Mouse (Mus musculus) mouse embryonic stem cell (cell line): ENCODE results near the gene Prr5l.

Experiments
- in situ Hi-C, 2 experiments: fragments of 300-500 bp; cut with MboI; formaldehyde crosslinking; loops; 1 replicate in 1 of 2; 3 replicates in 1 of 2; pipeline ENCODE4 v1.14.3; 2019 to 2020; ENCODE audit warnings: low sequenced_read_pairs in 2 of 2, low pct_unique_long_range_greater_than_20kb in 1 of 2, mixed read lengths in 1 of 2; ENCODE audit not compliant: unreplicated experiment in 1 of 2

Gene Prr5l

DNA sequence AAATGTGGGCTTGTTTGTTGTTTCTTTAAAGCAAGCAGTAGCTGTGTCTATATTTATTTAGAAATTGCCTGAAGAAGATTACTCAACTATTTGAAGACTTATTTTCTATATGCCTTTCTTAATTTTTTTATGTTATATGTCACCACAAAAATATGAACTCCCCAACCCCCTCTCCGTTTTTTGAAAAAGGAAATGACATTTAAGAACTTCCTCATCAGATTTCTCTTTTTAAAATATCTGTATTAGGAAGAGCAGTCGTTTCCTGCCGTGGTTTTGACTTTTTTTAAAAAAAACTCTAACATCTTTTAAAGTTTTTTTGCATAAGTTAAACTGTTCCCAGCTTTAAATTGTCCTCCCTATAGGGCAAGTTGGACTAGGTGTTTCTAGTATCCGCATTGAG is 183.5 kb downstream of the Prr5l start:
- in situ Hi-C loops, result loop anchor here in 1 of 2 experiments (5.0 kb wide), 1 partner anchor 128 kb away; no protein-coding TSS in a partner anchor

DNA sequence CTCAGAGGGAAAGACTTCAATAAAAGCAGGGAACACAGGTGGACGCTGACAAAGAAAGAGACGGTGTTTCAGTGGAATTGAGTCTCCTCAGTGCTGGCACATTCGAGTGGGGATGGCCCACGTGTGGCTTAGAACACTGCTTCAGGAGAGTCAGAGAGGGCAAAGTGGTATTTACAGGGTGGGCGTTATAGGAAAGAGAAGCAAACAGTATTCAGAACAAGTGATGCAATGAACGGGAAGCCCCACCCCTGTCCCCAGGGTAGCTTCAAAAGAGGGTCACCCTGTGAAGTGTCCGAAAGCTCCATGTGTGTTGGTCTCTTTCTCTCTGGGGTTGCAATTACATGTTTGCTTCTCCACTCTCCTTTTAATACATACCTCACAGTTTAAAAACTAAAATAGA is 187.2 kb downstream of the Prr5l start:
- in situ Hi-C loops, result loop anchor here in 1 of 2 experiments (5.0 kb wide), 1 partner anchor 132 kb away; no protein-coding TSS in a partner anchor

DNA sequence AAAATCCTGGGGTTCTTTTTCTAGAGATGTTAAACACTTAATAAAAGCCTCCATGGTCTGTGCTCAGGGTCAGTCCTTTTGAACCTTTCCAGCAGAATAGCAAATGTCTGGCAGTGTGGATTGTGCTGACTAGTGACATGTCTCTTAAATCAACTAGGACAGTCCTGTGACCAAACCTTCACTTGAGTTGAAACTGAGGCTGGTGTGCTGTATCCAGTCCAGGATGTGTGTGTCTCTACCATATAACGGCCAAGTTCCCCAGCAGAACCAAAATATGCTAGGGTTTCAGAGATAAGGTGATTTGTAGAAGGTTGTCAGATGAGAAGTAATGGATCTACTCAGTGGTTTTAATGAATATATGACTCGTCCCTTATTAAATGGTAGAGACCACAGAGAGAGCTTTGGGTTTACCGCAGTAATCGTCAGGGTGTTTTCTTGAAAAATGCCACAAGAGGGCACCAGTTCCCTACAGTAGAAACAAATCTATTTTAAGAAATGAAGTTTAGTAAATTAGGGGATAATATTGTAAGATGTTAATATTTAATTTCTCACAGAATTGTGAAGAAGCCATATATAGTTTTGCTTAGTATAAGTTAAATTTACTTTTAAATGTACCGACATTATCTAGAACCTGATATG is 189.1 kb downstream of the Prr5l start:
- in situ Hi-C loops, result no loop called here

DNA sequence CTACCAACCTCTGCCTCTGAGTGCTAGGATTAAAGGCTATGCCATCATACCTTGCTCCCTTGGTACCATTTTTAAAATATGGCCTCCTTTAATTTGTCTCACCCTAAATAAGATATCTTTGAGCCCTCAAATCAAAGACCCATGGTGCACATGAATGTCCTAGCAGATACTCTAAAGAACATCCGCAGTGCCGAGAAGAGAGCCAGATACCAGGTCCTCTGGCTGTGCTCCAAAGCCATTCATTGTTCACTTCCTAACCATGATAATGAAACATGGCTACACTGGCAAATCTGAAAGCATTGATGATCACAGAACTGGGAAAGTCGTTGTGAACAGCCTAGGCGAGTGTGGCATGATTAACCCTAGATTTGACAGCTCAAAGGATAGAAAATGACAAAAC is 189.8 kb downstream of the Prr5l start:
- in situ Hi-C loops, result no loop called here

DNA sequence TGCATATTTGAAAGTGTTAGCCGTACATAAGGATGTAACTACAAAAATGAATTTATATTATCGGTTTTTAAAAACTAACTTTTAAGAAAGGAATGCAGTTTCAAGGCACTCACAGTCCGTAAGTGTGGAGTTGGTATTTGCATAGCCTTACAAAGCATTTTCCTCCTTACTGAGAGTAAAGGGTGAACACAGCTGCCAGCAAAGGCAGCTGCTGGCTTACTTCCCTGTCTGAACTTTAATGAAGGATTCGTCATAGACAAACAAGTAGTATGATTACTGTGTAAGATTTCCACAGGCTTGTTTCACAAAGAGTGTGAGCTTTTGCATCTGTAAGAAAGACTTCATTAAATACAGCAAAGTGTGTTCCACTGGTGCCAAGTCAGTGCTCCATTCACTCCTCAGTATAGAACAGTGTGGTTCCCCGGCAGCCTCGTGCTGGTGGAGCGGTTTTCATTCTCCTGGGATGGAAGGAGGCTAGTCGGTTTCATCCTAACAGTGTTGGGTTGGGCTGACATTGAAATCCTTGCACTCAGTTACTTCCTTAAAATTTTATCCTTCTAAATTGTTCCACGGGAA is 192.5 kb downstream of the Prr5l start:
- in situ Hi-C loops, result no loop called here

DNA sequence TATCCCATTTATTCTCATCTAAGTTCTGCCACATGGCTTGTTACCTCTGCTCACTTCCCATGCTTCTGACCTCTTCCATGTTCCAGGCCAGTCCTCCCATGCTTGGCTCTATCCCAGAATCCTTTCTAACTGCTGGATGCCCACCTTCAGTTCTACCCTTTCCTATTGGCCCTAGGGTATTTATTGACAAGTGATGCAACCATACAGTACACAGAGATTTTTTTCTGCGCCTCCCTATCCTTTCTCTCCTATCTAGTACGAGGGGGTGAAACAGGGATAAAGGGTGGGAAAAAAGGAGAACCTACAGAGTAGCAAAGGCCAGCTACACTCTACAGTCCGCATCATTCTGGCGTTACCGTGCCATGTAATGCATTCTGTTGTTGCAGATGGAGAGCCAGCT is 194.8 kb downstream of the Prr5l start:
- in situ Hi-C loops, result no loop called here

DNA sequence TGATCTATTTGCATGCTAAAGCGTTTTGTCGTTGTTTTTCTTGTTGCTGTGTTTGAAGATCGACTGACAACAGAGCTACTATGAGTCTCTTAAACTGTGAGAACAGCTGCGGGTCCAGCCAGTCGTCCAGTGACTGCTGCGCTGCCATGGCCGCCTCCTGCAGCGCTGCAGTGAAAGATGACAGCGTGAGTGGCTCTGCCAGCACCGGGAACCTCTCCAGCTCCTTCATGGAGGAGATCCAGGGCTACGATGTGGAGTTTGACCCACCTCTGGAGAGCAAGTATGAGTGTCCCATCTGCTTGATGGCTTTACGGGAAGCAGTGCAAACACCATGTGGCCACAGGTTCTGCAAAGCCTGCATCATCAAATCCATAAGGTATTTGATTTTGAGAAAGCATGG is 198.4 kb downstream of the Prr5l start:
- in situ Hi-C loops, result no loop called here

DNA sequence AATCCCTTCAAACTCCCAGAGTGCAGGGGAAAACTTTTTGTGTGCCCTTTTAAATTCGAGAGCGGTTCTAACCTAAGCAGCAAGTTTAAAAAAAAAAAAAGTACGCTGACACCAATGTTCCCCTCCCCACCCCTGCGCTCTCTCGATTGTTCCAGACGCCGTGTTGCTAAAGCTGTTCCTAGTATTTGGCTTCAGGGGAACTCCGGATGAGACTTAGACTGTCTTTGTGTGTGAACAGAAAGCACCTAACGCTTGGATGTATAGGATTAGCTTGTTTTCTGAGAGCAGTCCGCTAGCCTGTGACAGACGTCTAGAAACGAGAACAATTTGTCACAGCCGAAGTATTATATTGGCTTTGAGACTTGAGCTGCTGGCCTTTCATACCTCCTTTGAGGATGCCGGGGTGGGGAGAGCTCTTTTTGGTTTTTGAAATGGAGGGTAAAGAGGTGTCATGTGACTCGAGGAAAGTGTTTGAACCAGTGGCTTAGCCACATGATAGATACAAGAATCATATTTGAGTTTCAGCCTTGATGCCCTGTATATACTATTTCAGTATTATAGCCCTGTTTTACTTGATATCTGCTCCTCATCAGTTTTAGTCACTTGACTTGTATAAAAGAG is 203.6 kb downstream of the Prr5l start:
- in situ Hi-C loops, result no loop called here

DNA sequence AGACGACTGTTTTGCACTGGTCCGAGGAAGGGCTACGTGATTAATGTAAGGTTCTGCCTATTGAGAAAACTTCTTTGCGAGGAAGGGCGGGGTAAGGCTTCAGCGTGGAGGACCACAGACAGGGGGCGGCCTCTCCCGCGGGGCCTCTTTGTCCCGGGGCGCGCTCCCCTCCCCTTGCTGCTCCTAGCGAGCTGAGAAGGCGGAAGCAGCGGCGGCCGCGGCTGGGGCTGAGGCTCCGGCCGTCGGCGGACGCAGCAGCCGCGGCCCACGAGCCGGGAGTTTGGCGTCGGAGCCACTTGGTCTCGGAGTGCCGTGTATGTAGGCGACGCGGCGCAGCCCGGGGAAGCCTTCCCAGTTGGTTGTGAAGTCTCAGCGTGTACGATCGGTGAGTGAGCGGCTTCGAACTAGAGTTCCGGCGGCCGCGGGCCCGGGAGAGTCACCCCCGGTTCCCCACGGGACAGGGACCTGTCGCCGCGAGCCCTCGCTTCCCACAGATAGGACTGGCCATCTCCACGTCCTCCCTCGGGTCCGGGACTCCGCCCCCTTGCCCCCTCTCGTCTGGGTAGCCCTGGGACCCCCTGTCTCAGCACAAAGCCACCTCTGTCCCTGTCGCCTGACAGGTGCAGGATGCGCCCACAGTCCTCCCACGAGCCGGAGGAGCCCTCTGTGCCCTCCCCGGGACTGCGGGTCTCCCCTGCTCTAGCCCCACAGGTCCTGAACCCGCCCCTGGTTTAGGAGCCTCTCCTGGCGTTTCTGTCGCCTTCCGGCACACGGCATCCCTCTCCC is 204.4 kb downstream of the Prr5l start, which contains the start of gene Traf6:
Traf6 (plus strand) TSS at position 194 of the 786 bp plus-strand sequence.
- in situ Hi-C loops, result no loop called here

DNA sequence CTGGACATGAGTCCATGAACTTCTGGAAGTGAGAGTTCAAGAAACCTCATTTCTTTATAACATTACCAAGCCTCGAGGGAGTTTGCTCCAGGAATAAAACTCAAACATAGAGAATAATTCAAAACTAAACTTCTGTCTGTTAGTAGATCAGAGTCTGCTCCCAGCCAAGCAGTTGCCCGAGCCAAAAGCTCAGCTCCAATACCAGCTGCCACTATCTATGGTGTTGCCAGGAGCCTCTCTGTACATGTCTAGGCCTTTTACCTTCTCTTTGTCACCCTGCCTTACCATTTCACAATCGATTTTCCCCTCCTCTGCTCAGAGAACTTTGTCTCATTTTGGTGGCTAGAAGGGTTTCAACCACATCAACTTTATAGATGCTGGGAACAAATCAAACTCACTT is 209.3 kb downstream of the Prr5l start:
- in situ Hi-C loops, result no loop called here

DNA sequence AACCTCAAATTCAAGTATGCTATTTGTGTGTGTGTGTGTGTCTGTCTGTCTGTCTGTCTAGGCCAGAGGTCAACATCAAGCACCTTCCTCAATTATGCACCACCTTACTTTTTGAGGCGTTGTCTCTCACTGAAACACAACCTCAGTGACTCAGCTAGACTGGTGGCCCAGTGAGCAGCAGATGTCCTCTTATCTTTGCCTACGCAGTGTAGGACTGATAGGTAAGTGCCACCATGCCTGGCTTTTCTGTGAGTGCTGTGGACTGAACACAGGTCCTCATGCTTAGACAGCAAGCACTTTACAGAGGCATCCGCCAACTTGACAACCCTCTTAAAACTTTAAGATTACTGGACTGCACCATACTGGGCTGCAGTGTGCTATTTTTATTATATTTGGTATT is 214.1 kb downstream of the Prr5l start:
- in situ Hi-C loops, result no loop called here

DNA sequence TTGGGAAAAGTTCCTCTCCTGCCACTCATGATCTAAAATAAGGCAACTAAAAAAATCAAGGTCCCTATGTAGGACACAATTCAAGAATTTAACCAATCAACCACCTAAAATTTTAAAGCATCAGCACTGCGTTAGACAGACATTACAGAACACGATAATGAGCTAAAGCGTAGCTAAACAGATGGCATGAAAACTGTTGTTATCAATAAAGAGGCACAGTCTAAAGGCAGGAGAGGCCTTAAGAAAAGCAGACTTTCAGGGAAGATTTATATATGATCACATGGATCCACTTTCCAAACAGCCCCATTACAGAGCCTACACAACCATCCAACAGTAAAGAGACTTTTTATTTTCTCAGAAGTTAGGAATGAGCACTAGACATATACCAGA is 217.1 kb downstream of the Prr5l start:
- in situ Hi-C loops, result no loop called here

DNA sequence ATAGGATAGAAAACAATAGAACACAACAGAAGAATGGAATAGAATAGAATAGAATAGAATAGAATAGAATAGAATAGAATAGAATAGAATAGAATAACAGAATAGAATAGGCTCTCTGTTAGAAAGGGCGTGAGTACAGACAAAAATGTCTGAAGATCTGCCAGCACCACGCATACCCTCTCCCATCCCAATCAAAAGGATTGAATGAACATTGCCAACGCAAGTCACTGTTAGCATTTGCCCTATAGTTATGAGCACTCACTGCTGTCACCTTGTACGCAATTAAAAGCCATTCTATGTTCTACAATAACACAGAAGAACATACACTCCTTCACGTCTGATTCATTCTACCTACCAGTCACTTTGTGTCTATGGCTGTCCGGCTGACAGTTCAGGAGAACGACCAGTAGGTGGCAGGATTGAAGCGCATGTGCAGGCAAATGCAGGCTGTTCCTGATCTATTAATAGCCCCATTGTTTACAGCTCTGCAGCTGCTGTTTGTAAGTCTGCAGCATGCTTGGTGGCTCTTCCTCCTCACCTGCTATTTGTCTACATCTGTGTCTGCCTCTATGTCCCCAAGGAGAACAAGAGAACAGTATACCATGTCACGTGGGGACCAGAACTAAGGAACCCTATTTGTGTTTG is 217.6 kb downstream of the Prr5l start:
- in situ Hi-C loops, result no loop called here
